Mouse (Mus musculus): ENCODE results near the gene Rilpl1. TPM values are rescaled to one million over a fixed set of nuclear protein-coding genes. Genes with fewer than 3 reads are reported as not detected.
A peak's percentile ranks its signal among the peaks of the same experiment; 100 is the strongest.

The Rilpl1 gene
- polyA plus RNA-seq, 2 experiments = 0.98 to 1.4 TPM

GRCm38 (mm10) chr5:124541602-124541973 is 10.4 kb upstream of the Rilpl1 start:
- Histone ChIP-seq H3K9me3 (ENCODE audit: control insufficient read depth, low read length) (no peaks in the 10 kb centered on the region), H3K4me2 (ENCODE audit: low read depth) (peak overlapping the region; percentile 88), H3K36me3 (replicated peaks; ENCODE audit: control insufficient read depth, insufficient read depth, low read depth) (peaks cover 38% of the 10 kb centered on the region), H3K27ac (peak overlapping the region; percentile 62; the same call in 1 of the 2 replicates), H3K4me3 (ENCODE audit: insufficient read depth in 1 of 2, low read depth in 2 of 2, low read length in 2 of 2) (peak overlapping the region; percentile 98 to 99), H3K27me3 (ENCODE audit: control insufficient read depth, insufficient read depth, low read length) (no peaks in the 10 kb centered on the region), H3K4me1 (replicated peaks; ENCODE audit: control insufficient read depth in 2 of 2, insufficient read depth in 2 of 2, low read length in 1 of 2) (peaks cover 9 to 11% of the 10 kb centered on the region in 2 experiments), H3K9ac (replicated peaks) (peak overlapping the region; percentile 96)
- ATAC-seq (ENCODE audit: insufficient read depth) (no peak), DNase-seq (ENCODE audit: low read depth in 3 of 3, low spot score in 3 of 3) (no peak)
- 5% methylated on average over 8 of the region's 8 CpGs for WGBS (ENCODE audit: insufficient replicate concordance)
- TF ChIP-seq CTCF (IDR thresholded peaks at IDR 0.05; ENCODE audit: low read depth) (no peak), EP300 (IDR thresholded peaks at IDR 0.05; ENCODE audit: low read depth) (no peak)

- WGBS (ENCODE audit: insufficient replicate concordance) = under 1% methylated on average over 72 of the region's 89 CpGs
- H3K4me3 ChIP-seq (ENCODE audit: insufficient read depth in 1 of 2, low read depth in 2 of 2, low read length in 2 of 2) = peak overlapping the region; percentile 98 to 99
- H3K27ac ChIP-seq = peak overlapping the region; percentile 62
- DNase-seq (ENCODE audit: low read depth in 3 of 3, low spot score in 3 of 3) (peak in 2 of 3 experiments; percentile 47 to 49), ATAC-seq (ENCODE audit: insufficient read depth) (peak; percentile 85)
- no peaks in the 10 kb centered on the region for H3K27me3 ChIP-seq (ENCODE audit: control insufficient read depth, insufficient read depth, low read length)
- H3K36me3 ChIP-seq (replicated peaks; ENCODE audit: control insufficient read depth, insufficient read depth, low read depth) = peaks cover 32% of the 10 kb centered on the region
- H3K9me3 ChIP-seq (ENCODE audit: control insufficient read depth, low read length) = no peaks in the 10 kb centered on the region
- peak overlapping the region; percentile 88 for H3K4me2 ChIP-seq (ENCODE audit: low read depth)
- TF ChIP-seq CTCF (IDR thresholded peaks at IDR 0.05; ENCODE audit: low read depth) (no peak), EP300 (IDR thresholded peaks at IDR 0.05; ENCODE audit: low read depth) (no peak)
- H3K4me1 ChIP-seq (replicated peaks; ENCODE audit: control insufficient read depth in 2 of 2, insufficient read depth in 2 of 2, low read length in 1 of 2) = peaks cover 9 to 11% of the 10 kb centered on the region in 2 experiments
- H3K9ac ChIP-seq (replicated peaks) = peak overlapping the region; percentile 96
Measured at GRCm38 (mm10) chr5:124540905-124541601, 9.9 kb upstream of the Rilpl1 start.

- Histone ChIP-seq H3K27ac (peak within 1 kb of the TSS; percentile 62), H3K27me3 (ENCODE audit: control insufficient read depth, insufficient read depth, low read length) (no peaks in the 10 kb centered on the region), H3K4me3 (ENCODE audit: insufficient read depth in 1 of 2, low read depth in 2 of 2, low read length in 2 of 2) (peak within 1 kb of the TSS; percentile 98 to 99), H3K9ac (replicated peaks) (peak within 1 kb of the TSS; percentile 96), H3K4me2 (ENCODE audit: low read depth) (peak within 1 kb of the TSS; percentile 88), H3K4me1 (replicated peaks; ENCODE audit: control insufficient read depth in 2 of 2, insufficient read depth in 2 of 2, low read length in 1 of 2) (peaks cover 9 to 11% of the 10 kb centered on the region in 2 experiments), H3K9me3 (ENCODE audit: control insufficient read depth, low read length) (no peaks in the 10 kb centered on the region), H3K36me3 (replicated peaks; ENCODE audit: control insufficient read depth, insufficient read depth, low read depth) (peaks cover 26% of the 10 kb centered on the region)
- under 1% methylated on average over 35 of the region's 35 CpGs for WGBS (ENCODE audit: insufficient replicate concordance)
- peak; percentile 90 for DNase-seq (ENCODE audit: low read depth in 3 of 3, low spot score in 3 of 3)
- TF ChIP-seq CTCF (IDR thresholded peaks at IDR 0.05; ENCODE audit: low read depth) = peak; percentile 61
- TF ChIP-seq EP300 (IDR thresholded peaks at IDR 0.05; ENCODE audit: low read depth) = peak; percentile 59
- peak; percentile 94 for ATAC-seq (ENCODE audit: insufficient read depth)
Measured at GRCm38 (mm10) chr5:124540383-124540786, 9.2 kb upstream of the Rilpl1 start, which contains the start of gene Tmed2. Tmed2 (plus strand) TSS chr5:124540695.

GRCm38 (mm10) chr5:124539905-124540304 is 8.7 kb upstream of the Rilpl1 start:
- ATAC-seq (ENCODE audit: insufficient read depth) (no peak), DNase-seq (ENCODE audit: low read depth in 3 of 3, low spot score in 3 of 3) (no peak)
- Histone ChIP-seq H3K27me3 (ENCODE audit: control insufficient read depth, insufficient read depth, low read length) (no peaks in the 10 kb centered on the region), H3K9ac (replicated peaks) (peak overlapping the region; percentile 34), H3K27ac (no peak overlapping the region), H3K4me3 (ENCODE audit: insufficient read depth in 1 of 2, low read depth in 2 of 2, low read length in 2 of 2) (peak overlapping the region; percentile 71 to 98; a peak in 3 of 4 replicates), H3K4me1 (replicated peaks; ENCODE audit: control insufficient read depth in 2 of 2, insufficient read depth in 2 of 2, low read length in 1 of 2) (peaks cover 12 to 15% of the 10 kb centered on the region in 2 experiments), H3K4me2 (ENCODE audit: low read depth) (peak overlapping the region; percentile 60), H3K36me3 (replicated peaks; ENCODE audit: control insufficient read depth, insufficient read depth, low read depth) (peaks cover 21% of the 10 kb centered on the region), H3K9me3 (ENCODE audit: control insufficient read depth, low read length) (no peaks in the 10 kb centered on the region)
- WGBS (ENCODE audit: insufficient replicate concordance) = 67% methylated on average over 4 of the region's 4 CpGs
- TF ChIP-seq CTCF (IDR thresholded peaks at IDR 0.05; ENCODE audit: low read depth) (no peak), EP300 (IDR thresholded peaks at IDR 0.05; ENCODE audit: low read depth) (no peak)

Measured in liver, embryonic 14.5 days (tissue).